Mouse (Mus musculus): ENCODE measurements around the gene Lrrc32.

DNA sequence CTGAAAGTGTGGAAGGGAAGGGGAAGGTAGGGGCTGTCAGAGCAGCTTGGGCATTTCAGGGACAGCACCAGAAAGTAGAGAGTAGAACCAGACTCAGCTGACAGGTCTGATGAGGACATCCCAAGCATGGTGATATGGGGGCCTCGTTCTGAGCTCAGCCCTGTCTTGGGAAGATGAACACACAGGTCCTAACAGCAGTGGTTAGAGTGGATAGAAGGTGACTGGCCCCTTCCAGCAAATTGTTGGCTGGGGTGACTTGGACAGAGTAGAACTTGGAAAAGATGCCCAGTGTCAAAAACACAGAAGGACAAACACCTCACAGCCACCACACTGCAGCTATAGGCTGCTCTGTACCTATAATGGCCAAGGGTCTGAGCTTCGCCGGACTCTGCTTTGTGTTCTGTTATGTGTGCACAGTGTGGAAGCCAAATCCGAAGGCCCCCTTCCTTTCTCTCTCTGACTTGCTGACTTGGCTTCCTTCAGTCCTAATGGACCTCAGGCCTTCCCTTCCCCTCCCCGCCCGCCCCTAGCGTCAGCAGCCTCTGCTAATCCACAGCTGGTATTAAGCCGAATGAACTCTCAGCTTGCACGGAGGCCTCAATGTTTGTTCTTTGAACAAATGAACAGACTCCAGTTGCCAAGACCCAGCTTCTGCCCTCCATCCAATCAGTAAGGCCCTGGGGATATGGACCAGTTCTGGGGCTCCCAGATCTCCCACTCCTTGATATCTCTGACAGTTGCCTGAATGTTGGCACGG is 48.3 kb downstream of the Lrrc32 start:
- no peak for TF ChIP-seq POLR2A (IDR thresholded peaks at IDR 0.05; ENCODE audit: borderline replicate concordance, low read depth, low read length)
- TF ChIP-seq CTCF (IDR thresholded peaks at IDR 0.05; ENCODE audit: low read depth, low read length): no peak

Measured in bone marrow macrophage, adult 2 months (primary cell).